Mouse (Mus musculus) hematopoietic multipotent progenitor cell, adult 10-12 weeks (in vitro differentiated cells): ENCODE data around the gene Lrrc26. TPM values are rescaled to one million over a fixed set of nuclear protein-coding genes. Genes with fewer than 3 reads are reported as not detected.

Source experiments
- polyA plus RNA-seq: library from polyadenylated mRNA; stranded (reverse); fragments of >175 nt; gene quantifications from 2 replicates; pipeline ENCODE4 v1.2.3, GENCODE M21; 2012; ENCODE audit warnings: low replicate concordance

Gene Lrrc26
- polyA plus RNA-seq, result not detected in 2 replicates

GRCm38 (mm10) chr2:25289651-25290050 is at the start of gene Lrrc26:
Gene Lrrc26 (plus strand): TSS chr2:25289915.

DNA sequence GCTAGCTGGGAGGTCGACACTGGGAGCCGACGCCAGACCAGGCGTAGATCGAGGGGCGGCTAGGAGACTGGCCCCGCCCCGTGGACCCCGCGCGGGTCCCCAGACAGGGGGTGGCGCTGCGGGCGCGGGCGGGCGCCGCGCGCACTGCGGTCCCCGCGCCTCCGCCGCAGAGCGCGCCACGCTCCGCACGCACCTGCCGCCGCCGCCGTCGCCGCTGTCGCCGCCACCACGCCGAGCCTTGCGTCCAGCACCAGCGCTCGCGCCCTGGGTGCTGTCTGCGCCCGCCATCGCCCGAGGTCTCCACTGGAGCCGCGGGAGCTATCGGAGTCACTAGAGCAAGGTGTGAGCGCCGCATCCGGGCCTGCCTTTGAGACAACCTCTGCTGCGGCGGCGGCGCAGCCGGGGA is 47.6 kb upstream of the Lrrc26 start, which contains the start of the genes Rnf208 and Cysrt1:
Rnf208 (plus strand) TSS at position 155 of the 406 bp plus-strand sequence.
Cysrt1 (minus strand) TSS at position 352 of the 406 bp plus-strand sequence.

DNA sequence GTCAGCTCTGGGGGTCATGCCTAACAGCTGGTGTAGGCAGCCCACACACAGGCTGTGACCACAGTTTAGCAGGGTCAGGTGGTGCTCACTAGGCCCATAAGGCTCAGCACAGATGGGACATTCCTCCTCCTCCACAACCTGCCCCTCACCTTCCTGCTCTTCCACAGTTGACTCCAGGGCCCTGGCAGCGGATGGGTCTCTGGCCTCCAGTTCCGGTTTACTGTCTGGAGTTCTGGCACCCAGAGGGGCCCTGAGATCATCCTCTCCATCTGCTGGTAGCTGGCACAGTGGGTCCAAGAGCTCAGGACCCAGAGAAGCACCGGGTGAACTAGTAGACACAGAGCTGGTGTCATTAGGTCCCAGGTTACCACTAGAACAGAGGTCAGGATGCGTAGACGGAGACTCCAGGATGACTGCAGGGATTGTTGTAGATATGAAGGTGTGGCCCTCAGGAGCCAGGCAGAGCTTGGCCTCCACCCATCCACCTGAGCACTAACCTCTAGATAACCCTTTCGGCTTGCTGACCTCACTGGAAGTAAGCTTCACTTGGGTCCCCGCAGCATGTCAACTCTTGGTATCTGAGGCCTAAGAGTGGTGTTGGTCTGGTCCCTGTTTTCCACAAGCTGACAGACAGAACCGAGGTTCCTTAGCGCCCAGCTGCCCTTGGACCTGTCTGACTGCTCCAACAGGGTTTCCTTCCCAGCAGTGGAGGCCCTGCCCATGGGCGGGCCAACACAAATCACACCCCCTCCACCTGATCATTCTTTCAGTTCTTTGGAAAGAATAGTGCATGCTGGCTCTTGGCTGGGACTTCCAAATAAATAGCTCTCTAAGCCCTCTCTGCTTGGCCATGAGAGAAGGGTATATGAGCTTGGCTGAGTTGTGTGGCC is 43.3 kb upstream of the Lrrc26 start, which contains the start of gene AL732309.1:
AL732309.1 (minus strand) TSS at position 681 of the 890 bp plus-strand sequence.

GRCm38 (mm10) chr2:25255284-25255779 is 34.4 kb upstream of the Lrrc26 start, which contains the start of gene Tmem203:
Gene Tmem203 (plus strand): TSS chr2:25255439.

GRCm38 (mm10) chr2:25262291-25262767 is 27.4 kb upstream of the Lrrc26 start, which contains the start of gene Tprn:
Gene Tprn (plus strand): TSS chr2:25262618.

GRCm38 (mm10) chr2:25271827-25272511 is 17.7 kb upstream of the Lrrc26 start, which contains the start of the genes Ssna1 and Anapc2:
Gene Ssna1 (minus strand): TSS chr2:25272438.
Gene Anapc2 (plus strand): TSS chr2:25272478.

DNA sequence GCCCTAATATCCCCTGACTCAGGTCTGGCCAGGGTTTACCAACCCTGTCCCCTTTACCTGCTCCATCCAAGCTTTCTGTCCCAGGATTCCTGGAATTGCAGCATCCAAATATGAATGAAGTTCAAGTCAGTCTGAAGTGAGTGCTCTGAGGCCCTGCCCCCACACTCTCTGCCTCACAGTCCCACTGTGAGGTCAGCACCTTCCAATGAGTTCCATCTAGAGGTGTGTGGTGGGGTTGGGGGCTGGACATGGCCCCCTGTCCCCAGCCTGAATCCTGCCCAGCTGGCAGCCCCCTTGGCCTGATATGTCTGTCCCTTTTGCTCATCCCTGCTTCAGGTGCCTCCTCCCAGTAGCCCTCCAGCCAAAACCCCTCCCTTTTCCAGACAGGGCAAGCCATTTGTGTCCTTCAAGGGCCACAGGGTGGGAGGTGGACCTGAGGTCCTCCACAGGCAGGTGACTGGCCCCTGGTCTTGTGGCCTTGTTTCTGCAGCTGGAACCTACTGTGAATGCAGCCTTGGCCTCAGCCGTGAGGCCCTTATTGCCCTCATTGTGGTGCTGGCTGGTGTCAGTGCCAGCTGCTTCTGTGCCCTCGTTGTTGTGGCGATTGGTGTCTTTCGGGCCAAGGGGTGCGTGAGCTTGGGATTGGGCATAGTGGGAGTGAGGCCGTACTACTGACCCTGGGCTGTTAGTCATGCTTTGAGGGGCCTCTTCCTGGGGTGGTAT is 1.6 kb upstream of the Lrrc26 start, which contains the start of gene Tmem210:
Tmem210 (plus strand) TSS at position 219 of the 723 bp plus-strand sequence.

GRCm38 (mm10) chr2:25318971-25319773 is 29.5 kb downstream of the Lrrc26 start, which contains the start of gene Grin1:
Gene Grin1 (minus strand): TSS chr2:25319187.

GRCm38 (mm10) chr2:25332286-25333160 is 42.8 kb downstream of the Lrrc26 start, which contains the start of gene Man1b1:
Gene Man1b1 (plus strand): TSS chr2:25332338.

Other genes starting within 250 kb of the Lrrc26 start
- 24.0 and 47.9 TPM in 2 replicates for gene Nsmf, start 235.6 kb upstream of the Lrrc26 start, polyA plus RNA-seq
- gene Entpd8, start 209.6 kb upstream of the Lrrc26 start, polyA plus RNA-seq, result not detected in 2 replicates
- gene Noxa1, start 194.8 kb upstream of the Lrrc26 start, polyA plus RNA-seq, result 0.07 and 0.45 TPM in 2 replicates
- gene Nrarp, start 109.2 kb upstream of the Lrrc26 start, polyA plus RNA-seq, result 10.2 and 19.3 TPM in 2 replicates
- gene Tor4a, start 93.0 kb upstream of the Lrrc26 start, polyA plus RNA-seq, result 52.8 and 77.9 TPM in 2 replicates
- gene Nelfb, start 78.4 kb upstream of the Lrrc26 start, polyA plus RNA-seq, result 30.0 and 35.5 TPM in 2 replicates
- 0.19 TPM in 1 of 2 replicates, not detected in the other for gene Stpg3, start 75.3 kb upstream of the Lrrc26 start, polyA plus RNA-seq
- 0.13 TPM in 1 of 2 replicates, not detected in the other for gene Fam166a, start 71.2 kb upstream of the Lrrc26 start, polyA plus RNA-seq
- gene Tubb4b, start 65.2 kb upstream of the Lrrc26 start, polyA plus RNA-seq, result 38.7 and 174 TPM in 2 replicates
- not detected in 2 replicates for gene Slc34a3, start 55.6 kb upstream of the Lrrc26 start, polyA plus RNA-seq
- gene Rnf224, start 53.1 kb upstream of the Lrrc26 start, polyA plus RNA-seq, result 0.13 TPM in 1 of 2 replicates, not detected in the other
- gene Rnf208, start 47.7 kb upstream of the Lrrc26 start, polyA plus RNA-seq, result 1.9 and 6.1 TPM in 2 replicates
- gene Cysrt1, start 47.5 kb upstream of the Lrrc26 start, polyA plus RNA-seq, result not detected in 2 replicates
- 2.6 and 4.1 TPM in 2 replicates for gene AL732309.1, start 43.1 kb upstream of the Lrrc26 start, polyA plus RNA-seq
- gene Tmem203, start 34.5 kb upstream of the Lrrc26 start, polyA plus RNA-seq, result 12.0 and 24.1 TPM in 2 replicates
- 25.3 and 55.9 TPM in 2 replicates for gene Tprn, start 27.3 kb upstream of the Lrrc26 start, polyA plus RNA-seq
- gene Ssna1, start 17.5 kb upstream of the Lrrc26 start, polyA plus RNA-seq, result 76.2 and 82.8 TPM in 2 replicates
- gene Anapc2, start 17.4 kb upstream of the Lrrc26 start, polyA plus RNA-seq, result 19.8 and 24.6 TPM in 2 replicates
- gene Tmem210, start 1.8 kb upstream of the Lrrc26 start, polyA plus RNA-seq, result not detected in 2 replicates
- 0.03 TPM in 2 replicates for gene Grin1, start 29.3 kb downstream of the Lrrc26 start, polyA plus RNA-seq
- 24.2 and 25.3 TPM in 2 replicates for gene Man1b1, start 42.4 kb downstream of the Lrrc26 start, polyA plus RNA-seq
- 6.8 and 11.7 TPM in 2 replicates for gene Dpp7, start 66.4 kb downstream of the Lrrc26 start, polyA plus RNA-seq
- 20.6 and 22.9 TPM in 2 replicates for gene Uap1l1, start 75.8 kb downstream of the Lrrc26 start, polyA plus RNA-seq
- gene Sapcd2, start 82.4 kb downstream of the Lrrc26 start, polyA plus RNA-seq, result 6.3 and 11.6 TPM in 2 replicates
- 0.10 TPM in 1 of 2 replicates, not detected in the other for gene Entpd2, start 106.0 kb downstream of the Lrrc26 start, polyA plus RNA-seq
- 3.8 and 4.4 TPM in 2 replicates for gene Npdc1, start 109.4 kb downstream of the Lrrc26 start, polyA plus RNA-seq
- gene Fut7, start 133.4 kb downstream of the Lrrc26 start, polyA plus RNA-seq, result 4.5 and 10.9 TPM in 2 replicates
- 32.3 and 48.6 TPM in 2 replicates for gene Abca2, start 138.8 kb downstream of the Lrrc26 start, polyA plus RNA-seq
- not detected in 2 replicates for gene Clic3, start 166.9 kb downstream of the Lrrc26 start, polyA plus RNA-seq
- gene Paxx, start 171.2 kb downstream of the Lrrc26 start, polyA plus RNA-seq, result 82.6 and 103 TPM in 2 replicates
- gene Ptgds, start 180.1 kb downstream of the Lrrc26 start, polyA plus RNA-seq, result not detected in 2 replicates
- not detected in 2 replicates for gene Lcn12, start 204.0 kb downstream of the Lrrc26 start, polyA plus RNA-seq
- 16.5 and 48.8 TPM in 2 replicates for gene Fbxw5, start 210.8 kb downstream of the Lrrc26 start, polyA plus RNA-seq
- 0.27 TPM in 1 of 2 replicates, not detected in the other for gene C8g, start 211.8 kb downstream of the Lrrc26 start, polyA plus RNA-seq